Mouse (Mus musculus): Measurements from ENCODE around the gene Cdnf.

Cdnf gene

GRCm38 (mm10) chr2:3512552-3513454, at the start of gene Cdnf, which contains the start of the genes Gm45902 and Hspa14:
Gene Cdnf, plus strand, starts transcription at chr2:3513030.
Gene Gm45902, minus strand, starts transcription at chr2:3512790.
Gene Hspa14, minus strand, starts transcription at chr2:3512814.
- peak; percentile 99 for DNase-seq (ENCODE audit: low read depth)

- DNase-seq (ENCODE audit: low read depth) = peak; percentile 72
Observed at GRCm38 (mm10) chr2:3473891-3474290, 38.9 kb upstream of the Cdnf start.

- DNase-seq (ENCODE audit: low read depth) = peak; percentile 73
Observed at GRCm38 (mm10) chr2:3474361-3474805, 38.4 kb upstream of the Cdnf start.

- peak; percentile 95 for DNase-seq (ENCODE audit: low read depth)
Observed at GRCm38 (mm10) chr2:3474861-3475283, 38.0 kb upstream of the Cdnf start, which contains the start of gene Suv39h2. Gene Suv39h2, minus strand, starts transcription at chr2:3475031.

GRCm38 (mm10) chr2:3475746-3476251, 37.0 kb upstream of the Cdnf start:
- peak; percentile 42 for DNase-seq (ENCODE audit: low read depth)

GRCm38 (mm10) chr2:3480239-3480638, 32.6 kb upstream of the Cdnf start:
- DNase-seq (ENCODE audit: low read depth) = peak; percentile 34

- no peak for DNase-seq (ENCODE audit: low read depth)
Observed at GRCm38 (mm10) chr2:3489816-3490215, 23.0 kb upstream of the Cdnf start.

- DNase-seq (ENCODE audit: low read depth) = no peak
Observed at GRCm38 (mm10) chr2:3493833-3494409, 18.9 kb upstream of the Cdnf start.

GRCm38 (mm10) chr2:3499543-3499942, 13.3 kb upstream of the Cdnf start:
- DNase-seq (ENCODE audit: low read depth) = no peak

- no peak for DNase-seq (ENCODE audit: low read depth)
Observed at GRCm38 (mm10) chr2:3500886-3501285, 11.9 kb upstream of the Cdnf start.

- peak; percentile 79 for DNase-seq (ENCODE audit: low read depth)
Observed at GRCm38 (mm10) chr2:3512076-3512475, 754 bp upstream of the Cdnf start.

GRCm38 (mm10) chr2:3522558-3522957, 9.7 kb downstream of the Cdnf start:
- no peak for DNase-seq (ENCODE audit: low read depth)

- peak; percentile 41 for DNase-seq (ENCODE audit: low read depth)
Observed at GRCm38 (mm10) chr2:3526288-3526687, 13.5 kb downstream of the Cdnf start.

GRCm38 (mm10) chr2:3541307-3542079, 28.7 kb downstream of the Cdnf start:
- DNase-seq (ENCODE audit: low read depth) = peak; percentile 62

- DNase-seq (ENCODE audit: low read depth) = peak; percentile 61
Observed at GRCm38 (mm10) chr2:3546055-3546454, 33.2 kb downstream of the Cdnf start.

- peak; percentile 78 for DNase-seq (ENCODE audit: low read depth)
Observed at GRCm38 (mm10) chr2:3546588-3546987, 33.8 kb downstream of the Cdnf start.

- no peak for DNase-seq (ENCODE audit: low read depth)
Observed at GRCm38 (mm10) chr2:3570186-3570585, 57.4 kb downstream of the Cdnf start, which contains the start of gene Fam107b. Gene Fam107b, plus strand, starts transcription at chr2:3570488.

- DNase-seq (ENCODE audit: low read depth) = no peak
Observed at GRCm38 (mm10) chr2:3570606-3571005, 57.8 kb downstream of the Cdnf start.

GRCm38 (mm10) chr2:3573883-3574282, 61.1 kb downstream of the Cdnf start:
- DNase-seq (ENCODE audit: low read depth) = no peak

- no peak for DNase-seq (ENCODE audit: low read depth)
Observed at GRCm38 (mm10) chr2:3575140-3575539, 62.3 kb downstream of the Cdnf start.
